Mouse (Mus musculus) testis, adult 2 months (tissue): ENCODE results near the gene Mylk3.

Source experiments
- CTCF ChIP-seq: fragments of 200-500 bp; IDR thresholded peaks from 2 replicates; pipeline ENCODE4 v1.5.1; 2012; ENCODE audit warnings: low read depth, mild to moderate bottlenecking, inconsistent platforms, low read length, moderate library complexity; ENCODE audit not compliant: control insufficient read depth, insufficient read depth, insufficient replicate concordance
- POLR2A ChIP-seq: fragments of 200-500 bp; IDR thresholded peaks from 2 replicates; pipeline ENCODE4 v1.6.1; 2012; ENCODE audit warnings: low read depth, mild to moderate bottlenecking, inconsistent platforms, low read length, moderate library complexity; ENCODE audit not compliant: control insufficient read depth

DNA sequence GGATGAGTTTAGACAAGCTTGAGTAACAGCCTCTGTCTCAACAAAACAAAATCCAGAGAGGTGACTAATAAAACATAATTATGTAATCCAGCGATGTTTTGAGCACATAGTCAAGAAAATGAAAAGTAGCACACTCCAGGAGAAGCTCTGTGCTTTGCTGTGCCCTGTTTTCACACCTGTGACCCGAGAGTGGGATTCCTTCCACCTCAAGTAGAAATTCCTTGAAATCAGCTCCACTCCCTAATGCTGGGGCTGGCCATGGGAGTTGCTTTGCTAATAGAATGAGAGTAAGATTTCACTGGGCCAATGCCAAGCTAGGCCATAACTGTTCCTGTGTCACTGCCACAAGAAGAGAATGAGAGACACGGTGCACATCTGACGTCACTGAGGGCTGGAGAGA, 48.5 kb downstream of the Mylk3 start:
- TF ChIP-seq POLR2A (no peak), CTCF (no peak)
